Mouse (Mus musculus) testis, adult 2 months (tissue): Measurements from ENCODE around the gene Gba.

ENCODE experiments used
- CTCF ChIP-seq: fragments of 200-500 bp; IDR thresholded peaks from 2 replicates; pipeline ENCODE4 v1.5.1; 2012; ENCODE audit warnings: low read depth, mild to moderate bottlenecking, inconsistent platforms, low read length, moderate library complexity; ENCODE audit not compliant: control insufficient read depth, insufficient read depth, insufficient replicate concordance
- POLR2A ChIP-seq: fragments of 200-500 bp; IDR thresholded peaks from 2 replicates; pipeline ENCODE4 v1.6.1; 2012; ENCODE audit warnings: low read depth, mild to moderate bottlenecking, inconsistent platforms, low read length, moderate library complexity; ENCODE audit not compliant: control insufficient read depth

DNA sequence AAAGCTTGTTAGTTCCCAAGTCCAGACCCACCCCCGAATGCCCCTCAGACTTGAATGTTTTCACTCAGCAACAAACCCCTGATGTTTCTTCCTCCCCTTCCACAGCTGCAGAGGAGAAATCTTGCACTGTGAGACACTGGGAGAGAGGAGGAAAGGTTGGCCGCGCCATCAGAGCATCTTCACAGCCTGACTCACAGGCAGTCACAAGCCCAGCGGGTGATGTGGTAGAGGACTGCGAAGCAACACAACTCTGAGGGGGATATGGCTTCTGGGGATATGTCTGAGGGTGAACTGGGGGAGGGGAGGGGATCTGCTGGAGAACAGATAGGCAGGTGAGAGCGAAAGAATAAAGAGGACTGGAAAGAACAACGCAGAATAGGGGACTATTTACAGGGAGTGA, 44.1 kb upstream of the Gba start:
- TF ChIP-seq CTCF (no peak), POLR2A (no peak)
